Mouse (Mus musculus) skeletal muscle tissue, adult 2 months (tissue): ENCODE data around the gene Josd2.

Source experiments
- DNase-seq: peaks from one replicate; pipeline ENCODE4 v3.0.0-alpha.2; 2012; ENCODE audit warnings: low read depth, low spot score

The Josd2 gene

GRCm38 (mm10) chr7:44500046-44500445 lies 32.3 kb downstream of the Josd2 start:
- no peak for DNase-seq

GRCm38 (mm10) chr7:44501563-44502115 lies 33.9 kb downstream of the Josd2 start:
- DNase-seq = no peak

GRCm38 (mm10) chr7:44507491-44507890 lies 39.7 kb downstream of the Josd2 start:
- DNase-seq = no peak

- no peak for DNase-seq
Observed at GRCm38 (mm10) chr7:44519240-44519913, 51.6 kb downstream of the Josd2 start.

GRCm38 (mm10) chr7:44520990-44521389 lies 53.2 kb downstream of the Josd2 start:
- no peak for DNase-seq
